Mouse (Mus musculus) ES-Bruce4 (cell line): ENCODE data around the gene Plekha1.

Source experiments
- CTCF ChIP-seq: IDR thresholded peaks from one replicate; pipeline ENCODE4 v1.8.1; 2011; ENCODE audit warnings: low read depth, low read length
- POLR2A ChIP-seq: IDR thresholded peaks from one replicate; pipeline ENCODE4 v1.8.1; 2011; ENCODE audit warnings: low read length; ENCODE audit not compliant: insufficient read depth

DNA sequence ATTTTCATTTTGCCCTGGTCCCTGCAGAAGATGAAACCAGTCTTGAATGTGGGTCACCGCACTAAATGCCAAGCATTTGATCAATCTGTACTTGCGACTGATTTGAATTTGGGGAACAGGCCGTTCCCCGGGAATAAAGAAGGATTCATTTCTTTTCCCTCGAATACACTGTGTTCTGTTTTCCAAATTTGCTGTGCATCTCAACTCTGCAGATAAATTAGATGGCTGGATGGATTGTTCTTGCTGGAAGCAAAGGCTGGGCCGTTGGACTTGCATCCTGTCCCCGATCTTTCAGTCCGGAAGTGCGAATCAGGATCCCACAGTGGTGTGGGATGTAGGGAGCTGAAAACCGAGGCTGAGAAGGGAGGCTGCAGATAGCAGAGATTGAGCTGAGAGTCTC, 87.8 kb downstream of the Plekha1 start:
- TF ChIP-seq CTCF: no peak
- TF ChIP-seq POLR2A: no peak
